Mouse (Mus musculus) frontal cortex, postnatal 36 days (tissue): ENCODE measurements around the gene Frmd7.

Experiments
- DNase-seq, 2 experiments: peaks; one replicate each; pipeline ENCODE4 v3.0.0; 2022; ENCODE audit warnings: low spot score in 2 of 2

The Frmd7 gene

DNA sequence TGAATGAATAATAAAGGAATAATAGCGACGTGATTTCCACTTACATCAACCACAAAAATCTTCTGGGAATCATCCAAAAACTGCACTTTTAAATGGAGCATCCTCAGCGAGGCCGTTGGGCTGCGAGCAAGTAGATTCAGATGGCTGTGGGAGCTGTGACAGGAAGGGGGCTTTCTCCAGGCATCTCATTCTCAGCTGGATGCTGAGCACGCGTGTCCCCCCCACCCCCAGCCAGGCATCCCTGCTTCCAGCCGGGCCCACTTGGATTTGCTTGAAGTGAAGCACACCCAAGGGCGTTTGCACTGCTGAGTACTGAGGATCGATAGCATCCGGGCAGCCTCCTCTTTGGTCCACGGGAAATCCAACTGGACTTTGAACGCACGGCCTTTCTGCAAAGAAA lies at the start of gene Frmd7:
Gene Frmd7, minus strand, starts transcription at position 101 of the 400 bp plus-strand sequence.
- no peak for DNase-seq

DNA sequence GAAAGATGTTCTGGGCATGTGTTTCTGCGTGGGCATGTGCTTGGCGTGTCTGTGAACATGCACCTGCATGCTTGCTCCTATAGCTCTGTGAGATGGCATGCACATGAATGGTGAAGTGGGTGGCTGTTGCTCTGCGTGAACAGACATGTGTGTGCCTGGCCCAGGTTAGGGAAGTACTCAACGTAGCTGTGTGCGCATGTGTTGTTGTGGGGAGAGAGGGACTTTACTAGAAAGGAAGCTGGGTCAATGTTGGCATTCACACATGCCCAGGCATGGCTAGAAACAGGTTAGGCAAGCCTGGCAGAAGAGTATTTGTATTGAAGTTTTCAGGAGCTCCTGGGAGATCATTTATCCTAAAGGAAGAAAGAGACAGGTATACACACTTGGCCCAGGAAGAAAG lies 48.8 kb upstream of the Frmd7 start:
- no peak for DNase-seq

DNA sequence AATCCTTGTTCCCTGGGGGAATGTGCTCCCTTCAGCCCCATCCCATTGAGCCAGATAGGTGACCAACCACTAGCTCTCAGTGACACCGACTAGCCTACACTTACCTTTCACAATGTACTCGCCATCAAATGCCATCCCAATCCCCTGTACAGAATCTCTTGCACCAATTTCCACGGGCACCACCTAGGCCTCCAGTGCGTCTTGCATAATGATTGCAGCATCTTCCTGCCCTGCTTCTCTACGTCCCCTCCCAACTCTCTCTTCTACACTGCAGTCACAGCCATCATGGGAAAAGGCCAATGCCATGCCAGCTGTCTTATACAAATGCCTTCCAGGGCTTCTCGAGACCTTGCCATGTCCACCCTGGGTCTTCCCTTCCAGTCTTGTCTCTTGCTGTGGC lies 47.4 kb upstream of the Frmd7 start:
- DNase-seq = no peak

DNA sequence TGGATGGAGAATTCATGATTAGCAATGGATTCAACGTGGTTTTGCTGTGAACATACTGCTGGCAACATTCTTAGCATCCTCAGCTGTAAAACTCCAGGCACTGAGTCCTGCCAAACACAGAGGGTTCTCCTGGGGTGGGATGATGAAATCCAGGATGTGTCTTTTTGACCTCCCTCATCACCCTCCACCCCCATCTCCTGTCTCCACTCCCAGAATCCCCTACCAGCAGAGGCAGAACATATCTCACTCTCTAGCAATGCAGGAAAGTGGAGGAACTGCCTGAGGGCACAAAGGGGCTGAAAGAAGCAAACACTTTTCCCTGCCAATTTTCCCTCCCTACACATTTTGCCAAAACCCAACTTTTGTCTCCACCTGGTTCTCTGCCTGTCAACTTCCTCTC lies 46.1 kb upstream of the Frmd7 start:
- DNase-seq = no peak

DNA sequence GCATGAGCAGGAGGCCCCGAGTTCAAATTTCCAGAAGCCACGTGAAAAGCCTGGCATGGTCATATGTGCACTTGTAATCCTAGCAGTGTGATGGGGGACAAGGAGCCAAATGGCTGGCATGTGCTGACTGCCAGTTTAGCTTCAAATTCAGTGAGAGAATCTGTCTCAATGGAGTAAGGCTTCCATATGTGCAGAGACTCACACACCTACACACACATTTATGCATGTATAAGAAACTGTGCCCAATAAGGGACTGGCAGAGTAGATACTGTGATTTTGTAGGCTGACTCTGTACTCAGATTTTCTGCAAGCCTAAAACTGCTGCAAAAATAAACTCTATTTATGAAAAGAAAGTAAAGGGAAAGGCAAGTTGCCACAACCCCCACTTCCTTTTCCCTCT lies 35.9 kb upstream of the Frmd7 start:
- peak; percentile 13 to 37 for DNase-seq

DNA sequence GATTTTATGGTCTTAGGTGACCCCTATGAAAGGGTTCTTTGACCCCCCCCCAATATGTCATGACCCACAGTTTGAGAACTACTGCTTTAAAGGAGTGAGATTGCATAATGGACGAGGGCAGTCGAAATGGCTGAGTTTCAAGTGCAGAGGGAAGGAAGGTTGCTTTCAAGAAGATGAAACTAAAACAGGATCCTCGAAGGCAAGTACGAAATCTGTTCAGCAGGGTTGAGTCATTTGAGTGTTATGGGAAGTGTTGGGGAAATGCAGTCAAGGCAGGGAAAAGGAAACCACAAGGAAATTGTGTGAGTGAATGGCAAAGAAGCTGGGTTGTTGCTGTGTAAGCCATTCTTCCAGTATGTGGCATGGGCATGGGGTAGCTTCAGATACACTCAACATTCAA lies 29.6 kb upstream of the Frmd7 start:
- no peak for DNase-seq

DNA sequence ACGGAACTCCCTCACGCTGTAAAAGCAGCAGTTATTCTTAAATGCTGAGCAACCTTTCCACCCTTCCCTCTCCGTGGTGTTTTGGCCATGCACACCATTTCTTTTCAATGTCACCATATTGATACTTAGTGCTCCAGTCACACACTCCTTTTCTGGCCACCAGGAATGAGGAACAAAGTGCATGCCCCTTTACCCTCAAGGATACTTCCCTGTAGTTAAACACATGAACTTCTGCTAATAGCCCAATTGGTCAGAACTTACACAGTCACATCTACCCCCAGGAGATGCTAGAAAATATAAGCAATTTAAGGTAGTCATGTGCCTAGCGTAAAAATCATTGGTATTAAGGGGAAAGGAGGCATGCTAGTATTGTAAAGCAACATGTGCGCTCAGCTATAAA lies 27.4 kb upstream of the Frmd7 start:
- DNase-seq = no peak

DNA sequence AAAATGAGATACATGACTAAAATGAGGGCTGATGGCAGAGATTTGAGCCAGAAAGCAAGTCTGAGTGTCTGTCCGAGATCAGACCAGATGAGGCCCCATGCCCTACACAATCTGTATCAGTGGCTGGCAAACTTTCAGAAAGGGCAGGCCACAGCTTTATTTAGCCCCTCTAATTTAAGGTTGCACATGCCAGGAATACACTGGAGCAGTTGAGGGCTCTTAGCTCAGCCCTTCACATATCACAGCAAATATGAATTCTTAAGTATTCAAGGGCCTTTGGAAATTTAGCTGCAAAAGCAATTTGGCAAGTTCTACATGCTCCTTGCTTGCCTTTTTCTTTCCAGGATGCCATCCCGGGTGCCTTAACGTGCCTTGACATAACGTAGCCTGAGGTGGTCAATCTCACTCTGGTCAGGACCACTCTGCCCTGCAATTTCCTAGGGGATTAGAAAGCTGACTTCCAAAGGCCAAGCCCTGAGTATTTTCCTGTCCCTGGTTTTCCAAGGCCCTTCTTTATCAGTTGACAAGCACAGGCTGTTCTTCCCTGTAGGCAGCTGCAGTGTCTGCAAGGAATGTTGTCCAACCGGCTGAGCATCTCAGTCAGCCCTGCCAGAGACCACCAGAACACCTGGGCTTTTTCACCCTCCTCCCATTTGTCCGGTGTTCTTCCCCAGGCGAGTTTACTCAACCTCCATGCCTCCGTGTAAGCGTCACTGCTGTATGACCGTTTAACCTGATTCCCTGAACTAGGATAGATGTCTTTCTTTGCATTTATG lies 25.8 kb upstream of the Frmd7 start:
- DNase-seq = no peak

DNA sequence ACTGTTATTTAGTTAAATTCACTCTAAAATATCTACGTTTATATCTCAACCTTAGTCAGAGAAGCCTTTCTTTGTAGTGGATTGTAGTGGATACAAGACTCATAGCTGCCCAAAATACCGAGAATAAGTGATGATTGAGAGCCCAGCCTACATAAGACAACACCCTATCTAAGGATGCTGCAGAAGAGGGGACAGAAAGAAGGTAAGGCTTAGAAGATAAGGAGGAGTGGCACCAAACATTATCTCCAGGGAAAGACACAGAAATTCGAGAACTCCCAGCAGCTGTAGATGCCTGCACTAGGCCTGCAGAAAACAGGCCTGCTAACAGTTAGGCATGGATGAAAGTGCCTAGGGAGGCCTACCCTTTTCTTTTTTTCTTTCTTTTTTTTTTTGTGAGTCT lies 22.6 kb upstream of the Frmd7 start:
- no peak for DNase-seq

DNA sequence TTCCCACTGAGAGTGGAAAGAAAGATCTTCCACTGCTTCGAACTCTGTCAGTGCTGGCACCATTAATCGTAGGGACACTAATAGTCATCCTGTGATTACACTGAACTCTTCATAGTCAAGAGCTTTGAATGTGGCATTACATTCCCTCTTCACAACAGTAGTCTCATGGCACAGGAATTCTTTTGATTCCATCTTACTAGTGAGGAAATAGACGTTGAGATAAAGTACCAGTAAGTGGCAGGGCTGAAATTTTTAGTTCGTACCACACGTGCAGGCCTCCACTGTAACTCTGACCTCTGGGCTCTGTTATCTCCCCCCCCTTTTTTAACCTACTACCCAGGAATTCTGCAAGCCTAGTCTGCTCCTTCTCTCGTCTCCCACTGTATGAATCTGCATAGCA lies 20.4 kb upstream of the Frmd7 start:
- no peak for DNase-seq

DNA sequence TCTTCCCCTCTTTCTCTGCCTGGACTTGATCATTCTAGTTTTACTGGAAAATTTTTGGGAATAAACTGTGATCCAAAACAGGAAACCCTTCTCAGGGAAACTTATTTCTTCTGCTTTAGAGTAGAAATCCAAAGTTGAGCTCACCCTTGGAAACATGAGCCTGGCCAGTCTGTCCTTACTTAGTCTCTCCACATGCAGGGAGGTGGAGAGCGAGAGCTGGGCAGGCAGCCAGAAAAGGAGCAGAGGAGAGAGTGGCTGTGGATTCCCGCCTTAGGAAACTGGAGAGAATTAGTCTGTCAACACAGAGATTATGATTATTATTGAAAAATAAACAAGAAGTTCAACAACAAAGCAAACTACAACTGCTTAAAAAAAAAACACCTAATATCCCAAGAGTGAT lies 6.1 kb upstream of the Frmd7 start:
- no peak for DNase-seq

DNA sequence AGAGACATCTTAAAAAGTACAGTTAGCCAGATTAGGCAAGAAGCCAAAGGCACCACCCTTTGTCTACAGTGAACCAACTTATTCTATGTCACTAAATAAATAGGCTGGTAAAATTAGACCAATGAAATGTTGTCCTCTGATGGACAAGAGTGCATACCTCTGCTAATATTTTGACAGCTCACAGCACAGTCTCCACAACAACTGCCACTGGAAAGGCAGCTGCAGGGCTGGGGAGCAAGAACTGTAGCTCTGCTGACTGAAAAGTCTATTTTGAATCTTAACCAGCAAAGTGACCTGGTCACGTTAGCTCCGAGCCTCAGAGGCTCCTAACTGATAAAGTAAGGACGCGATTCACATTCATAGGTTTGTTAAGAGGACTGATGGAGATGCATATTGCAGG lies 5.6 kb upstream of the Frmd7 start:
- DNase-seq = no peak

DNA sequence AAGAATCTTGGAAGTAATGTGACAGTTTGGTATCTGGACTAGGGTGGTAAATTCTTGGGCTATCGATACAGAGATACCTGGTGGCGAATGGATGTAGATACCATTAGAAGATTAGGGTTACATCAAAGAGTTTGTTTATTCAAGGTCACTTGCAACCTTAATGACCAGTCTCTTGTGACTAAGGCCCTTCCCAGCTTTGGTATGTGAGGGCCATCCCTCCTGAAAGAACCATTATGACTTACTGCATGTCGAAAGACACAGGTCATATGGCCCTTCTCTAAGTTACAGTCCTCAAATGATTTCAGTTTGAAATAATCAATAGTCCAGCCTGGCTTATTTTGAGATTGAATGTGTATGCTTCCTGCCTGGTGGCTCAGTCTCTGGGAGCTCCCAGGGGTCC lies 5.4 kb downstream of the Frmd7 start:
- no peak for DNase-seq

DNA sequence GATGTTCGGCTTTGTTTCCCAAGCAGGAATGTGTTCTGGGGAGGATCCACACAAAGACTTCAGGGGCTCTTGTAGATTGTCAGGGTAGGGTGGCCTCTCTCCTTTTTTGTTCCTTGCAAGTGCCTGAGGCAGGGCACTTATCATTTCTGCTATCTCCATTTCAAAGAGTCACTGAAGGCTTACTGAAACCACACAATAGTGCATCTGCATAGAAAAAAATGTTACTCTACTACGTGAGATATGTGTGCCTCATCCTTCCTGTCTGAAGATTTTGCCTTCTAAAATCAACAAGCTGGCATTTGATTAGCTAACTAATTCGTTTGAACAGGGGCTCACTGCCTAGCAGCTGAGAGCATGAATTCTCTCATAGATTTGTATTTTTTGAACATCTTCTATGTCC lies 12.2 kb downstream of the Frmd7 start:
- DNase-seq = no peak

DNA sequence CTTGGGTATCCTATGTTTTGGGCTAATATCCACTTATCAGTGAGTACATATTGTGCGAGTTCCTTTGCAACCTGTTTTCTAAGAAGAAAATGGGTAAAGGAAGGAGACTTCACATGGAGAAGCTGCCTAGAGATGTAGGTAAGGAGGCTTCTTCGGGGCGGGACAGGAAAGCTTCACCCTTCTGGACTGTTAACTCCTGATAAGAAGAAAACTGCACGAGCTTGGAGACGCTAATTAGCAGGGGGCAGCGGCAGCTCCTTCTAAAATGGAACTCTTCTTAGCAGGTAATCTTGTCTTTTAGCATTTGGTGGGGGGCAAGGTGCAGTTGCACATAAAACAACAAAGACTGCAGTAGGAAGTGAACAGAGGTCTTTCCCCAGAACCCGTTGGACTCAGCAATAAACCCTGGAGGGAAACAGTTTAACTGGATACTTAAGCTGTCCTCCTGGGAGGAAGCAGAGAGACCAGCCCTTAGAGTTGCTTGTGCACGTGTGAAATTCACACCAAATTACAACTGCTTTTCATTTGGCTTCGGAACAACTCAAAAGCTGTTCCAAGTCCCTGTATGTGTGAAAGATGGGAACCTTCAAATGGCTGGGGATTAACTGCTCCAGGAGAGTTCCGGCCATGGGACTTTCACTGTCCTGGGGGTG lies 15.5 kb downstream of the Frmd7 start:
- no peak for DNase-seq

DNA sequence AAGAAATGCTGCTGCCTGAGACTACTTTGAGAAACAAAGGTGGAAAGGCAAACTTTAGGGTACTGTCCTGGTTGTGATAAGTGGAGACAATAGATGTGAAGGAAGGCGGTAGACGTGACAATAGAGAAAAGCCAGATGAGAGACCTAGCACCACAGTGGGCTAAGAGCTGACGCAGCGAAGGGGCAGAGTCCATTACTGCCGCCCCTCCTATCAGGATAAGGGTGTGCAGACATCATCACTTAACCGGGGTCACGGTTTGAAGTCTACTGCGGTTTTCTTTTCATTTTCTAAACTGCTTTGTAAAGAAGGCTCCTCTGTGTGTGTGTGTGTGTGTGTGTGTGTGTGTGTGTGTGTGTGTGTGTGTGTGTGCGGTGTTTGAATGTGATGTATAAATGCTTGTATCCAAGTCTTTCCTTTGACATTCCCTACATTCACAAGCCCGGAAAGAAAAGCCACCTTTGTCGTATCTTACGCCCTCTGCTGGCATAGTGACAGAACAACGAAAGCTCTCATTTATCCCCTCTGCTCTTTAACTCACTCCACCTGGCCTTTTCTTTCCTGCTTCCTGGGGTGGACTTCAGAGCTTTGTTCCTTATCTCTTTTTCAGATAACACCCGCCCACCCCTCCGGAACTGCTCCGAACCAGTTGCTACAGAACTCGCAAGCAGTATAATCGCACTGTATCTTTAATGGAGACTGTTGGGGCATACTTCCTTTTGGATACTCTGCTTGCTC lies 17.7 kb downstream of the Frmd7 start:
- peak in 1 of 2 experiments; percentile 5 for DNase-seq

DNA sequence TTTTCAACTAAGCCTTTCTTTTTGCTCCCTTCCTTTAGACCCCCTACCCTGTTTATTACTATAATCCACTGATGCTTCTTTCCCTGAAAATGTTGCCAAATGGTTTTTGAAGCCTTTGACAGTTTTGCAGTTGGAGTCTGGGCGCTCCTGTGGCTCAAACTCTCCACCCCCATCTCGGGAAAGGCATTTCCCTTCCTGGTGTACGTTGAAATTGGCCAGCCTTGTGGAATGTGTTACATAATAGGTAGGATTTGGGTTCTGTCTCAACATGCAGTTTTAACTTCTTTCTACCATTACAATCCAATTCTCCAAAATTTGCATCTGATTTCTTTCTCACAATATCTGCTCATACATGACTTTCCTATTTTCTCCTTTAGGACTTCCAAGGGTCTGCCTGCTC lies 23.8 kb downstream of the Frmd7 start:
- no peak for DNase-seq

DNA sequence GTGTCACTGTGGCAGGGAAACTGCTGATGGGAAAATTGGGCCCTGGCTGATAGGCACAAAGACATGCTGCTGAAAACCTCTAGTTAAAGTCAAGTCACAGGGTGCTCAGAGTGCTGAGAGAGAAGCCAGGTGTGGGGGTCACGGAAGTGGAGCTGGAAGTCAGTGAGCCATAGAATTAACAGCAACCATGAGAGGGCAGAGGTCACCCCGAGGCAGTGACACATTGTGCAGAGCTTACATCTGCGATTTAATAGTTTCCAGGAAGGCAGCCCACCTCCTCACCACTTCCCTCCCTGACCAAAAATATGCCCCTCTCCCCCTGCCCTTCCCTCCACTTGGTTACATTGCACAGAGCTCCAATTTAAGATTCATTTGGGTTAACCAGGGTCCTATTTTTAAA lies 25.1 kb downstream of the Frmd7 start:
- no peak for DNase-seq

DNA sequence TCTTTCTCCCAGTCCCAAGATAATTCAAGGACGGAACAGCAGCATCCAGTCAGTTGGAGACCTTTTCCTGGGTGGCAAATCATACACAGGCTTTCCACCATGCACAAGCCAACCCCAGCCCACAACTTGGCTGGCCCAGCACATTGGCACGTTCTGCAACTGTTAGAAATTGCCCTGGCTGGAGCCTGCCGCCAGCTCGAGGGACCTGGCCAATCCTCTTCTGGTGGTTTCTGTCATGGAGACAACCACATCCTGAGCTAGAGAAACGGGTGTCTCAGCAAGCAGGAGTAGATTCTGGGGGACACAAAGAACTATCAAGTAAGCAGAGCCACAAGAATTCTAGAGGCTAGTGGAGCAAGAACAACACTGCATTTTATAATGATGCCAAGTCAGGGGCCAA lies 32.6 kb downstream of the Frmd7 start:
- no peak for DNase-seq

DNA sequence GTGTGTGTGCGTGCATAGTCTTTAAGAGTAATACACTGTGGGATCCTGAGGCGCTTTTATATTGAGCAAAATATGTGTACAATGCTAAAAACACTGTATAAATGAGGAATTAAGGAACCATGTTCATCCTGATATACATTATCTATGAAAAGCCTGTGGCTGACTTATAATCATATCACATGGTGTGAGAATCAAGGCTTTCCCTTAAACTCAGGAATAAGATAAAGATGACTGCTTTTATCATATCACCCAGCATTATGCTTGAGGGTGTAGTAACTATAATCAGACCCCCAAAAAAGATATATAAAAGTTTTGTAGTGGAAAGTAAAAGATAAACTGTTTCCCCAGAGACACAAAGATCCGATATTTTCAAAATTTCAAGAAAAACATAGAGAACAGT lies 39.0 kb downstream of the Frmd7 start:
- DNase-seq = no peak

DNA sequence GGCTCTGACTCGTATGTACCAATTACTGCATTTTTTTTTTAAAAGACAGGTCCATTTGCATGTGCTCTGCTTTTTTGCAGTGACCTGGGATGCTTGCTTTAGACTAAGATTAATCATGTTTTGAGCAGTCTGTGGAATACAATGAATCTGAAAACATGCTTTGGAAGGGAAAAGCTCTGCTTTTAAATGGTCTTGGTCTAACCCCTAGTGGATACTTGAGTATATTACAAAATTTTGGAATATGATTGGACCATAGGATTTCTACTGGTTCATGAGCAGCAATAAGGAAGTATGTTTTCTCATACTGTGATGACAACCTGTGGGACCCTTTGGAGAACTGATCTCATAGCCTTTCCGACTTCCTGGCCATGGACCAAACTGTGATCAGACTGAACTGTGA lies 54.5 kb downstream of the Frmd7 start:
- DNase-seq = no peak

DNA sequence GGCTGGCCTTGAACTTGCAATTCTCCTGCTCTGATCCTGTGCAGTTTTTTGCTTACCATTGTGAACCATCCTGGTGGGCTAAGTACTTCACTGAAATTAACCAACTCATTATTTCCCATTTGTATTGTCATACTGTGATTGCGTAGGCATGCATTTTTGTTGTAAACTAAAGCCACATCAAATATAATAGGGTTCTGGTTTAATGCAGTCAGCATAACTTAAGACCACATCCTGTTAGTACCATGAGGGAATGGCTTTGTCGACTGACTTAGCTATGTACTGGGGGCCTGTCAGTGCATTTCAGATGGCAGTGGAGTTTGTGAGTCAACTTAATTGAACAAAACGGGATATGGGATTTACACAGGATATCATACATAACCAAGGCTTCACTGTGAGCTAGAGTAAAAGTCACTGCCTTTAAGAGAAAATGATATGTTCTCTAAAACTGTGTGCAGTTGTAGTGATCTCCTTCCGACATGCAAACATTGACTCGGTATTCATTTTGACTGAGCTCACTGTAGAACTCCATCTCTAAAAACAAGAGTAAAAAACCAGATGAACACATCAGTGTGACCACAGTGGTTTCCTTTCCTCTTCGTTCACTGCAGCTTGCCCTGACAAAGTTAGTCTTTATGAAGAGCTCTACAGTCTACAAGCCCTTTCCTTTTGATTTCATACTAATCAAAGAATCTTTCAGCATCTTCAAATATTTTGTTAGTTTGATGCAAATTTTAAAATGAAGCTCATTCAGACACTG lies 68.1 kb downstream of the Frmd7 start:
- no peak for DNase-seq
